Mouse (Mus musculus): ENCODE measurements around the gene Creb3l2.
"Not testable (repeated sequence)": the region's sequence is repeated elsewhere in the genome, so short reads cannot be mapped to it uniquely, and the experiment has no call there.

GRCm38 (mm10) chr6:37463517-37464482, 21.9 kb upstream of the Creb3l2 start:
- not testable (repeated sequence) for TF ChIP-seq EP300 (IDR thresholded peaks at IDR 0.05; ENCODE audit: insufficient read depth, low read depth, low read length); POLR2A (IDR thresholded peaks at IDR 0.05; ENCODE audit: insufficient read depth, low read length)
